Mouse (Mus musculus) left cerebral cortex, postnatal 36 days (tissue): ENCODE results near the gene Ei24. TPM values are rescaled to one million over a fixed set of nuclear protein-coding genes. Genes with fewer than 3 reads are reported as not detected.
A peak's percentile ranks its signal among the peaks of the same experiment; 100 is the strongest.

Source experiments
- DNase-seq, 2 experiments: peaks; one replicate each; pipeline ENCODE4 v3.0.0; 2021 to 2022; ENCODE audit warnings: low spot score in 2 of 2, mixed read lengths in 1 of 2
- intact Hi-C: fragments of 180-260 bp; cut with DNase I; formaldehyde crosslinking; loops from one replicate; pipeline ENCODE4 v1.15.1; 2025
- total RNA-seq, 2 experiments: library from RNA; stranded (reverse); gene quantifications; 2 replicates each; pipeline ENCODE4 v1.2.3; 2021

Gene Ei24
- total RNA-seq, 2 experiments from 2014 or later = 116 to 120 TPM

DNA sequence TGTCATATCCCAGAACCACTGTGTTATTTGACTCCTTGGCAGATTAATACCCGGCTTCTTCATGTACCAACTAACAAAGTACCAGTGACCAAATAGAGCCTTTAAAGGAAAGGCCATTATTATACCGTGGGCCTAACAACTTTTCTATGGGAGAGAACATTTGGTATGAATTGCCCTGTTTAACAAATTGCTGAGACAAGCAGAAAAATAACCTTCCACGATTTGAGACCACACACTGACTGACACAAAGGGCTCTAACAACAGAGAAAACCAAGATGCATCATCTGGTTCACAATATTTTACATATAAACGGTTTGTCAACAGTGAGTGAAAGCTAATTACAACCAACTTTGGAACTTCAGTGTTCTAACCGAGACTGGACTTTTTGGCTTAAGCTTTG is 969 bp downstream of the Ei24 start:
- DNase-seq = no peak
- intact Hi-C loops = loop anchor here (5.0 kb wide), 1 partner anchor 36 kb away; no protein-coding TSS in a partner anchor

DNA sequence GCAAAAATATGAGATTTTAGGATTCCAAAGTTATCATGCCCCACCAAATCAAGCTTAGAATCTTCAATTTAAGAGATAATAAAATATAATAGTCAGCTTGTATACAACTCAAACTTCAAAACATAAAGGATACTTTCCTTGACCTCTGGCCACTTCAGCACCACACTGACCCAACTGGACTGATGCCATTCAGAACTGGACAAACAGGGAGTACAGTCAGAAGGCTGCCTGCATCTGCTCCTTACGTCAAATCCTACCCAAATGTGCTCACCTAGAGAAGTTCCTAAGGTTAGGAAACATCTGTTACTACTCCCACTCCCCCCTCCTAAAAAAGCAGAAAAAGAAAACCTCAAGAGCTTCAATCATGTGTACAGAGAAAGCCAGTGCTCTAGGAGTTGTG is 1.6 kb downstream of the Ei24 start:
- intact Hi-C loops = loop anchor here (5.0 kb wide), 1 partner anchor 37 kb away; no protein-coding TSS in a partner anchor
- no peak for DNase-seq

DNA sequence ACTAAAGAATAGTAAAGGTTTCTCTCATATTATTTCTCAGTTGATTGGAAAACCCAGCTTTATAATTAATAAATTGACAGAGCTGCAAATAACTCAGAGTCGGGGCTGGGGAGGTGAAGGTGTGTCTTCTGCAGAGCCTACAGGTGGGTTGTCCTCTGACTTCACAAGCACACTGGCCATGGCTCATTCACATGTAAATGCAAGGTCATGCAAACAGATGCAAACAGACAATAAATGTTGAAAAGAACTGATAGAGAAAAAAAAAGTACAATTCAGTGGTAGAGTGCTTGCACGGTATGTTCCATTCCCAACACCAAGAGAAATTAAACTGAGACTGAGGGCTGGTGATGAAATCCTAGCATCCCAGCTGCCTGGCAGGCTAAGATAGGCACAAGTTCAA is 2.7 kb downstream of the Ei24 start:
- intact Hi-C loops = no loop called here
- DNase-seq = no peak

DNA sequence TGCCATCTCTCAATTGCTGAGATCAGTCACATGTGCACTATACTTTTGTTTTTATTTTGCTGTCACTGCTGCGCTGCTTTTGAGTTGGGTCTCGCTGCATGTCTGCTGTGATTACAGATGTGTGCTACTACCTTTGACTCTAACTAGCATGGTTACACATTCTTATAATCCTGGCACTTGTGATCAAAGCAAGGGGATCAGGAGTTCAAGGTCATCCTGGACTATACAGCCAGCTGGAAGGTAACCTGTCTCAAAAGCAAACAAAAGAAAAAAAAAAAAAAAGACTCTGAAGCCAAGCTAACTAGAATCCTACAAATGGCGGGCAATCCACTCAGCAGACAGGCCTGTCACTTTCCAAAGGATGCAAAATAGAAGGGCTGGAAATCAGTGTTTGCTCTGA is 5.0 kb downstream of the Ei24 start:
- intact Hi-C loops = no loop called here
- DNase-seq = no peak

DNA sequence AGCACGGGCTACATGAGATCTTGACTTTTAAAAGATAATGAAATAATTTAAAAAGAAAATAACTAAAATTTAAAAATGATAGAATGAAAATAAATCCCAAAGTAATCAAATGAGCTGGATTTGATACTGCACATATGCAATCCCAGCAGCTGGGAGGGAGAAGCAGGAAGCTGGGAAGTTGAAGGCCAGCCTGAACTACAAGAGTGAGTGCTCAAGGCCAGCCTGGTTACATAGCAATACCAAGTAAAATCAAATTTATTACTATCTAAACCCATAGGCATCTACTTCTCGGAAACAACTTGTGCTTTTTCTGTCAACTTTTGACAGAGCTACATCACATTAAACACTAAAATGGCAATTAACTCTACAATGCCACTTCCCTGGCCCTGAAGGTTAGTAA is 13.3 kb downstream of the Ei24 start:
- no peak for DNase-seq
- intact Hi-C loops = no loop called here

DNA sequence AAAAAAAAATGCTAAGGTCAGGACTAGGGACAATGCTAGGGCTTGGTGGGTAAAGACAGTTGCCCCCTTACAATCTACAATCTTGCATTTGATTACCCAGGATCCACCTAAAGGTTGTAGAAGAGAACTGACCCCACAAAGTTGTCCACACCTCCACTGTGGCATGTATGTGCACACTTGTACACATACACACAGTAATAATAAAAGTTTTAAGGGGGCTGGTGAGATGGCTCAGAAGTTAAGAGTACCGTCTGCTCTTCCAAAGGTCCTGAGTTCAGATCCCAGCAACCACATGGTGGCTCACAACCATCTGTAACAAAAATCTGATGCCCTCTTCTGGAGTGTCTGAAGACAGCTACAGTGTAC is 28.2 kb downstream of the Ei24 start:
- intact Hi-C loops = loop anchor here (5.0 kb wide), 1 partner anchor 42 kb away; the partner anchor contains the start of gene Chek1
- DNase-seq = no peak

DNA sequence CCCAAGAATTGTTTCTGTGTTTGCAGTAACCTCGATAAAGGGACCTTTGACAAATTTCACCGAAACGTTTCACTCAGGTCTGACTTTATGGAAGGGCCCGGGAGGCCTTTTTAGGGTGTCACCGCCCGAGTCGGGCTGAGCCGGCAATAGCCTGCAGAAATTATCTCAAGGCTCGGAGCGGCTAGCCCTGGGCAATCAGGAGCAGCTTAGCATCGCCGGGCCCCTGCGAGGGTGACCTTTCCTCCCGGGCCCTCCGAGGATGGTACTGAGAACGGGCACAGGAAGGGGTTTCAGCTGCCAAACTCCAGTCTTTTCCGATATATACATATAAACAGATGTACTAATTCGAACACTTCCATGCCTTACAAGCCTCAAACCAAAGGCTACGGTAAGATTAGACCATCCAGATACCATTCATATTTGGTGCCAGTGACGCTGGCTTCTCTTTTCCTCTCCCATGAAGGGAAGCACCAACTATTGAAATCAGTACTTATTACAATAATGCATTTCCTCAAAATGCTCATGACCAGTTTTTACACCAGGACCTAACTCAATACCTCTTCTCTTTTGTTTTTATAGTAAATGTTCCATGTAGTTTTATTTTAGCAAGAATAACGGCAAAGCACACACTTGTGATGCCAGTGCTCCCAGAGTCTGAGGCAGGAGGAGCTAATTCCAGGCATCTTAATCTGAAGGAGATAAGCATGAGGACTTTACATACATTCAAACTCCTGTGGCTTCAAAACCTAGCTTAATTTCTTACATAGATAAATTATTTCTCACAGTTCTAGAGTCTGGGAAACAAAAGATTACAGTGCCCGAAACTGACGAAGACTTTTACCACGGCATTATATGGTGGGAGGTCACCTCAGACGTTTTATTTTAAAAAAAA is 28.8 kb downstream of the Ei24 start:
- intact Hi-C loops = loop anchor here (5.0 kb wide), 1 partner anchor 41 kb away; the partner anchor contains the start of gene Chek1

DNA sequence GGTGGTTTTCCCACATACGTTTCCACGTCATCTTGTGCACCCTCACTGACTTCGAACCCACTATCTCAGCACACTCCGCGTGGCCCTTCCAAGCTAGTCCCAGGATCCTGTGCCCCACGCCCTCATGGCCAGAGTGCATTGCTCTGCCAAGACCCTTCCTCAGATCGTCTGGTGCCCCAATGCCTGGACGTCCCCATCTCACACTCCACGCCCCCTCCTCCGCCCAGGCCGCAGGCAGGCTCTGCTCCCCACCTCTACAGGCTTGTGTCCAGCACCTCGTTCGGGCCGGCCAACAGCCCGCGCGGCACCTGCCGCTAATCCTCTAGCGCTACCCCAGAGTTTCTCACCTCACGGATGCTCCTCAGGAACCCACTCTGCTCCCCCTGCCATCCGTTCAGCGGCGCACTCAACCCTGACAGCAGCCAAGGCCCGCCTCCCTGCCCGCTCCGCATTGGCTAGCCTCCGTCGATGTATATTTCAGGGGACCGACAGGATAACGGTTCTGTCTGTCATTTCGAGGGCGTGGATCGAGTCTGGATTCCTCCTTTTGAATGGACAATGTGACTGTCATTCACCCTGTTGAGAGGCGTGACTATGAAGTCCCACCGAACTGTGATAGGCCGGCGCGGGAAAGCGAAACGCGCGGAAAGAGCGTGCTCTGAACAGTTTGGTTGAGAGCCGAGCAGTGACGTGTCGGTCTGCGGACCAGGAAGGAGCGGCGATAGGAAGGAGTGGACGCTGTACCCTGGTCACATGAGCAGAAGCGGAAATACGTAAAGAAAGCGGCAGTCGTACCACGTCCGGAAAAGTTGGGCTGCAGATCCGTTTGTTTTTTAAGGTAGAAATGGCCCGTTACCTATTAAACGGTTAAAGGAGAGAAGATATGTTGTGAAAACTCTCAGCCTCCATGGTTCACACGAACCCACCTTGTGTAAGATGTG is 29.7 kb downstream of the Ei24 start, which contains the start of gene Stt3a:
Gene Stt3a (minus strand): TSS at position 477 of the 941 bp plus-strand sequence.
- intact Hi-C loops = loop anchor here (5.0 kb wide), 1 partner anchor 40 kb away; the partner anchor contains the start of gene Chek1
- DNase-seq = peak; percentile 99

More for the DNA sequence above, 28.8 kb downstream of the Ei24 start:
- peak in 1 of 2 experiments; percentile 46 for DNase-seq

DNA sequence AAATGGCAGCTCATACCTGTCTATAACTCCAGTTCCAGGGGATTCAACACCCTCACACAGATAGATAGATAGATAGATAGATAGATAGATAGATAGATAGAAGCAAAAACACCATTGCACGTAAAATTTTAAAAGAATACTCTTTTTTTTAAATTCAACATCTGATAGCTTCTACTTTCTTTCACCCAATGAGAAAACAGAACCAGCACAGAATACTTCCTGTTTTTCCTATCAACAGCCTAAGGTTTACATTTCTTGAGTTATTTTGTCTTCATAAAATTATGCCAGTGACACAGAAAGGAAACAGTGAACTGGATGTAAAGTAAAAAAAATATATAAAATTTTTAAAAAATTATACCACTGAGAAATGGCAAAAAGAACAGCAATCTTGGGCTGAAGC is 32.8 kb downstream of the Ei24 start:
- no peak for DNase-seq
- intact Hi-C loops = no loop called here

Other genes starting within 250 kb of the Ei24 start
- gene Gm17689, start 214.8 kb downstream of the Ei24 start, total RNA-seq = not detected
- gene A630095E13Rik, start 154.0 kb downstream of the Ei24 start, total RNA-seq = not detected
- gene Acrv1, start 104.2 kb downstream of the Ei24 start, total RNA-seq = not detected
- gene Chek1, start 70.3 kb downstream of the Ei24 start, total RNA-seq = 1 to 10 TPM; 2.7 to 3.6 TPM
- 10 to 100 TPM; 62.9 to 70.7 TPM for gene Stt3a, start 29.7 kb downstream of the Ei24 start, total RNA-seq
- 100 to 1,000 TPM; 265 to 298 TPM for gene Fez1, start 24.5 kb upstream of the Ei24 start, total RNA-seq